Mouse (Mus musculus): Measurements from ENCODE around the gene Gc.

DNA sequence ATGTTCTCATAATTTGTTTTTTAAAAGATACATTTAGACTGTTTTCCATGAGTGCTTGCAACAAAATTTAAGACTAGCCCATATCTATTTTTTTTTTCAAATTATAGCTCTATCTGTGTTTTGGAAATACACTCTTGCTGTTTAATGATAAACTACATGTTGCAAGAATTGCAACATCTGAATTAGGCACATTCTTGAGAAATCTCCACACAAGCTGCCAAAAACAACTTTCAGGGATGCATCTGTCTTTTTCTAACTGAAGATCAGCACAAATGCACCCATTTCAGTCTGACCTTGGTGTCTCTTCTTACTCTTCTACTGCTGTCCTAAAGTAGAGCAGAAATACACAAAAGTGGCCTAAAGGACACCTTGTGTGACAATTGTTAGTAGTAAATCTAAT lies 1.9 kb upstream of the Gc start:
- TF ChIP-seq POLR2A (IDR thresholded peaks at IDR 0.05; ENCODE audit: borderline replicate concordance, extremely low read depth, low read depth, low read length) (no peak), CTCF (IDR thresholded peaks at IDR 0.05; ENCODE audit: insufficient read depth, low read length) (no peak)
